Mouse (Mus musculus) layer of hippocampus, postnatal 10 days (tissue): ENCODE measurements around the gene Lpgat1. TPM values are rescaled to one million over a fixed set of nuclear protein-coding genes. Genes with fewer than 3 reads are reported as not detected.
A peak's percentile ranks its signal among the peaks of the same experiment; 100 is the strongest.

ENCODE experiments used
- DNase-seq, 2 experiments: peaks; one replicate each; pipeline ENCODE4 v3.0.0; 2021; ENCODE audit warnings: low spot score in 2 of 2
- long read RNA-seq: library from polyadenylated mRNA; stranded (forward); transcript quantifications from one replicate; pipeline ENCODE4 v2.0.0, GENCODE M21; 2023
- total RNA-seq, 2 experiments: library from RNA; stranded (reverse); gene quantifications; 2 replicates each; pipeline ENCODE4 v1.2.3; 2021

Gene Lpgat1
- total RNA-seq, result 10 to 100 TPM; 88.3 to 91.1 TPM
- long read RNA-seq, full-length matches to known transcripts, result 2 of 26 reads
- long read RNA-seq, partial matches to known transcripts, result 1 of 26 reads
- long read RNA-seq, other reads (novel, unspliced or antisense), result 23 of 26 reads

GRCm38 (mm10) chr1:191717601-191718498 lies at the start of gene Lpgat1:
TSS of gene Lpgat1 (plus strand) at chr1:191717834.
- DNase-seq, result peak; percentile 63 to 76

DNA sequence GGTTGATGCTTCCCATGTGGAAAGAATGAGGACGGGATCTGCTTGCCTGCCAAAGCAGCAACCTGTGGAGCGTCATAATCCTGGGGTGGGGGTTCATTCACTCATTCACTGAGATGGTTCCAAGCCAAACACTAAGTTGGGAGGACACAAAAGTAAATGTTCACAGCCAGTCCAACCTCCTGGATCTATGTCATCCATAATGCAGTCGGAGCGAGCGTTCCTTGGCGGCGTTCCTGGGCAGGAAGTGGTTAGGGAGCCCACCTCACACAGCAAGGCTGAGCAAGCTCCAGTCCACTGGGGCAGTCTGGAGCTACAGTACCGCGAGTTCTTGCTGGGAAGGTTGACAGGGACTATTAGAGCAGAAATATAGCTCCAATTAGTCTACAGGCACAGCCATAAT lies 49.6 kb upstream of the Lpgat1 start:
- DNase-seq, result no peak

GRCm38 (mm10) chr1:191674071-191674470 lies 43.6 kb upstream of the Lpgat1 start:
- no peak for DNase-seq

- DNase-seq, result no peak
Observed at GRCm38 (mm10) chr1:191681633-191682032, 36.0 kb upstream of the Lpgat1 start.

GRCm38 (mm10) chr1:191687531-191687930 lies 30.1 kb upstream of the Lpgat1 start:
- DNase-seq, result no peak

GRCm38 (mm10) chr1:191693231-191693630 lies 24.4 kb upstream of the Lpgat1 start:
- no peak for DNase-seq

DNA sequence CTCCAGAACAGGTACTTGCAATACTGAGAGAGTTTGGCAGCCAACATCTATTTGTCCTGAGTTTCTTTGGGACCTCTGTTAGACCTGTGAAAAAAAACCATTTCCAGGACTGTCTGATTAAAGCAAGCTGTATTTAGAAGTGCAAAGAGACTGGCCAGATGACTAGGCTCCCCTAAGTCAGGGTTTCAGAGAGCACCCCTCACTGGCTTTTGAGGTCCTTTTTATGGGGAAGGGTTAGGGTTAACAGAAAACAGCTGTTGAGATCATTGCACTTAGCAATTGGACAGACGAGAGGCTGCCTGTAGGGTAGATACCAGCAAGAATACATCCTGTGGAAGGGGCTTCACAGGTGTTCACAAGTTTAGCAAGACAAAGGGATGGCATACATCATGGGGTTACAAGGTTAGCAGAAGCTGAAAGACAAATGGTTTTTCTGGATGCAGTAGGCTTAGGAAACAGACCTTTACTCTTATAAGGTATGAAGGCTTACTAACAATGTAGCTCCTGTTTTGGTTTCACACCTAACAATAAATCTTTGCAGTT lies 19.3 kb upstream of the Lpgat1 start:
- DNase-seq, result no peak

DNA sequence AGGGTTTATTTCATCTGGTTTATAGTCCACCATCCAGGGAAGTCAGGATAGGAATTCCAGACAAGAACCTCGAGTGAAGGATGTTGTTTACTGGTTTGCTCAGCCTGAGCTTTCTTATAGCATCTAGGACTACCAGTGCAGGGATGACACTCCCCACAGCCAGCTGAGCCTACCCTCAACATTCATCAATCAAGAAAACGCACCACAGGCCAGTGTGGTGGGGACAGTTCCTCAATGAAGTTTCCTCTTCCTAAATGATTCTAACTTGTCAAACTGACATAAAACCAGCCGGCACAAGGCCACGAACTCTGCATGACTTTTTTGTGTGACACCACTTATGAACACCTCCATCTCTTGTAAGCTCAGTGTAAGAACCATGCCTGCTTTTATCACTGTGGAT lies 13.1 kb upstream of the Lpgat1 start:
- DNase-seq, result no peak

DNA sequence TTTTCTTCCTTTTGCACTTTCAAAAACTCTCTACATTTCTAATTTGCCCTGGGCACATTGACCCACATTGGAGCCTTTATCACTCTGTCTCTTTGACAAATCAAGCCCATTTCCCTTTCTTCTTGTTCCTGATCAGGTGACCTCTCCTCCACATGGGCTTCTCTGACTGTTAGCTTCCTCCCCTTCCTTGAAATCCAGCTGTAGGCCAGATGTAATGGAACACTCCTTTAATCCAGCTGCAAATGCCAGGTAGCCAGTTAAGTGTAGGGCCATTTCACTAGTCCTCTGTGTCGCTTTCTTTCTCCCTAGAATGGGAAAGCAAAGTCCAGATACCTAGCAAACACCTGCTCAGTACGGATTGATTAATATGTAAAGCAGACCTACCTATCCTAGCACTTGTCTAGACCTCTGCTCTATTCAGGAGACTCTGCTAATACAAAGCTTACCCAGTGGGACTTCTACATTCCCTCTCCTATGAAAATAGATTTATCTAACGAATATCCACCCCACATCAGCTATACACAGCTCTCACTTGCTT lies 11.0 kb upstream of the Lpgat1 start:
- DNase-seq, result no peak

DNA sequence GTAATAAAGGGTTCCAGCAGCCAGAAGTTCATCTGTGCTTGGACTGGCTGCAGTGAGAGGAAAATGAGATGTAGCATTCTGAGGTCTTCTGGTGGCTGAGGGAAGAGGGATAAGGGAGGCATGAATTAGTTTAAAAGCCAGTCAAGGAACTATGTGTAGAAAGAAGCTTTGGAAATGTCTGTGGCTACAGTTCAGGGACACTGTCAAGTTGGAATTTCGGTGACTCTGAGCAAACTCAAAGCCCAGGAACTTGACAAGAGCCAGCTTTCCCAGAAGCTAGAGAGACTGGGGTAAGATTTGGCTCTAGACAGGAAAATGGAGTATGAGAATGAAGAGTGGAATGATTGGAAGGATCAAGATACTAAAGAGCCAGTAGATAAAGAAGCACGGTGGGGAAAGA lies 7.8 kb upstream of the Lpgat1 start:
- no peak for DNase-seq

- no peak for DNase-seq
Observed at GRCm38 (mm10) chr1:191712224-191712838, 5.3 kb upstream of the Lpgat1 start.

GRCm38 (mm10) chr1:191713813-191714212 lies 3.8 kb upstream of the Lpgat1 start:
- no peak for DNase-seq

GRCm38 (mm10) chr1:191715150-191715549 lies 2.5 kb upstream of the Lpgat1 start:
- no peak for DNase-seq

DNA sequence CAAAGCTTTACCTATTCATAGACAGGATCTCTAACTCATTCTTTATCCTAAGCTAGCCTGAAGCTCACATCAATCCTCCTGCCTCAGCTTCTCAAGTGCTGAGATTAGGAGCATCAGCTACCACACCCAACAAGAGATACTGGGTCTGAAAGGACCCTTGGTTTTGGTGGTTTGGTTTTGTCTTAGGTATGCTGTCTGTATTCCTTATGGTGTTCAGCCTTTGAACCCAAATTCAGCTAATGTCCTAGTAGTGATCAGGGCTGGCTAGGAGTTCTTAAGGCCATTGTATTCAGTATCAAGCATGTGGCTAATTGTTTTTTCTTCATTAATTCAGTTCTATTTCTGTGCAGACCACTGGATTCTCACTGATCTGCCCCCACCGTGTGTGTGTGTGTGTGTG lies 493 bp upstream of the Lpgat1 start:
- no peak for DNase-seq

GRCm38 (mm10) chr1:191718522-191719281 lies 1.1 kb downstream of the Lpgat1 start:
- peak; percentile 40 to 55 for DNase-seq

DNA sequence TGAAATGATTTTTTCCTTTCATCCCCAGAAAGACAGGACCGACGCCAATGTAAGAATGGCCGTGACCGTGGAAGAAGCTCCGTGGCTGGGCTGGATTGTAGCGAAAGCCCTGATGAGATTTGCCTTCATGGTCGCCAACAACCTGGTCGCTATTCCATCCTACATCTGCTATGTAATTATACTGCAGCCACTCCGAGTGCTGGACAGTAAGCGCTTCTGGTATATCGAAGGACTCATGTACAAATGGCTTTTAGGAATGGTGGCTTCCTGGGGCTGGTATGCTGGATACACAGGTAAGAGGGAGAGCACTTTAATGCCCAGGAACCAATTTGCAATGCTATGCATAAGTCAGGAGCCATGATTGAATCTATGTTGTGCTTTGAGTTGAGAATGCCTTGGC lies 1.7 kb downstream of the Lpgat1 start:
- DNase-seq, result no peak

- peak; percentile 9 to 26 for DNase-seq
Observed at GRCm38 (mm10) chr1:191720419-191720818, 2.8 kb downstream of the Lpgat1 start.

DNA sequence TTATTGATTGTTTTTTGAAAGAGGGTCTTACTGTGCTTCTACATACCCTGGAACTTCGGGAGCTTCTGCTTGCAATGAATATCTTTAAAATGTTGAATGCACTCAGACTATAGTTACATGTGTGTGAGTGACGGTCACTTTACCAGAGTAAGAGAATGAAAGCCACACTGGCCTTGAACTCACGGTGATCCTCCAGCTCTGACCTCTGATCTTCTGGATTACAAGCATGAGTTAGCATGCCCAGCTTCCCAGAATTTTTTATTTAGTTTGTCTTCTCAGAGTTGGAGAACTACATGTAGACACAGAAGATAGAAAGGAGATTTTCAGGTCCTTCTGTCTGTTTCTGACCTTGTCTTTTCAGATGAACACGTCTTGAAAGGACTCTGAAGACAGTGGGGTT lies 5.1 kb downstream of the Lpgat1 start:
- no peak for DNase-seq

GRCm38 (mm10) chr1:191723675-191724074 lies 6.0 kb downstream of the Lpgat1 start:
- peak; percentile 8 to 17 for DNase-seq

DNA sequence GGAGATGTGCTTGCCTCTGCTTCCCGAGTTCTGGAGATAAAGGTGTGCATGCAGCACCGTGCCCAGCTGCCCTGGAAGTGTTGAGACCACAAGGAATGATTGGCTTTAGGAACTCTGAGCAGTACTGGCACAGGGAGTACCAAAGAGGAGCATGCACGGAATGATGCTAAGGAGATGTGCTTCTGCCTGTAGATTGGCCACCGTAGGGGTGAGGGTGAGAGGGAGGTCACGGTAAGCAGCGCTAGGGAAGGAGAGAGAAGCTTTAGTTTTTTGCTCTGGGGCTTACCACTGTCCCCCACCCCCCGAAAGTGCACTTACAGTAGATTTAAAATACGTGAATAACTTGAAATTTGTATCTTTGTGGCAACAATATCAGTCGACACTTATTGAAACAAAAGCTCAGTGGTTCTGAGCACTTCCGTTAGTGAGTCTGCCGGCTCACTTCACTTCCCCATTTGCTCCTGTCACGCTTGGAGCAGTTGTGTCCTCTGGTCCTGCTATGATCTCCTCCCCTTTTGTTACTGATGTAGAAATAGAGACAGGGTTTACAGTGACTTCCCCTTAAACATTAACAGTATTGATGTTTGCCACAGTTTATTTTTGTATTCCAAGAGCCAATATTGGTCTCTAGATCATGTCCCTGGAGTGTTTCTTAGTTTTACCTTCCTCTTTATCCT lies 6.9 kb downstream of the Lpgat1 start:
- no peak for DNase-seq
